In genomic region chr2:153734033-153734432, GRCm38 (mm10) we compare ENCODE assay signal across 12 mouse cellular contexts. TPM values are rescaled to one million over a fixed set of nuclear protein-coding genes. Genes with fewer than 3 reads are reported as not detected.
"Had no signal": no experiment of that assay in that cellular context is flagged by ENCODE, and none has a peak within 500 bp of the region (broad histone marks: within the 10 kb centered on the region; RNA-seq: fewer than 3 reads in every experiment).

No protein-coding gene starts in this region.

- DNase-seq: kidney, adult 2 months; kidney, postnatal 14 days; lung, embryonic 14.5 days; lung, postnatal 10 days; lung, postnatal 4 days; midbrain, embryonic 14.5 days; retina, postnatal 1 day; right cerebral cortex, postnatal 4 days; spleen, adult 18-20 months had no signal

- ATAC-seq: liver, embryonic 12.5 days had no signal

RNA-seq across cellular contexts. Expression of gene Dnmt3c, which starts 37.6 kb away (rescaled TPM):
- total RNA-seq: left cerebral cortex, postnatal 14 days; megakaryocyte, adult 5-6 weeks had no signal
